Mouse (Mus musculus) retina, embryonic 14.5 days (tissue): ENCODE results near the gene Zscan20.

Experiments
- DNase-seq: peaks from one replicate; pipeline ENCODE4 v3.0.0-alpha.2; 2015; ENCODE audit warnings: low spot score

The Zscan20 gene

DNA sequence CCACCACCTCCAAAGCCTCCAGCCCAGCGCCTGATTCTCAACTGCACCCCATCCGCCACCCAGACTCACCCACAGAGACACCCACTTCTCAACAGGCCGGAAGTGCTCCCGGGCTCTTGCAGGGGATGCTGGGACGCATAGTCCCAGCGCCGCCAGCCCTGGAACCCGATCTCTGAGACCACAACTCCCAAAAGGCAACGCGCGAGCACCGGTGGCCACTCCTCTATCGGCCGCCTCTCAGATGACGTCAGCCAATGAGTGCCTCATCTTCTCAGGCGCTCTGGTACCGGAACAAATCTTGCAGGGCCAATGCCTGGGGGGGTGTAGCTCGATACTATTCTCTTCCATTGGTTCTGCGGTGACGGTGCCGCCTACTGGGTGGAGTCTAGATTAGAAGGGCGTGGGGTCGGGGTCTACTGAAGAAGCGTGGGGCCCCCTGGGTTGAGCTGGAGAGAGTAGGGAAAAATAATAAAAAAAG, at the start of gene Zscan20:
TSS of gene Zscan20 (minus strand) at position 174 of the 478 bp plus-strand sequence.
- DNase-seq = peak; percentile 97

GRCm38 (mm10) chr4:128655446-128655845, 45.5 kb upstream of the Zscan20 start:
- DNase-seq = peak; percentile 30

DNA sequence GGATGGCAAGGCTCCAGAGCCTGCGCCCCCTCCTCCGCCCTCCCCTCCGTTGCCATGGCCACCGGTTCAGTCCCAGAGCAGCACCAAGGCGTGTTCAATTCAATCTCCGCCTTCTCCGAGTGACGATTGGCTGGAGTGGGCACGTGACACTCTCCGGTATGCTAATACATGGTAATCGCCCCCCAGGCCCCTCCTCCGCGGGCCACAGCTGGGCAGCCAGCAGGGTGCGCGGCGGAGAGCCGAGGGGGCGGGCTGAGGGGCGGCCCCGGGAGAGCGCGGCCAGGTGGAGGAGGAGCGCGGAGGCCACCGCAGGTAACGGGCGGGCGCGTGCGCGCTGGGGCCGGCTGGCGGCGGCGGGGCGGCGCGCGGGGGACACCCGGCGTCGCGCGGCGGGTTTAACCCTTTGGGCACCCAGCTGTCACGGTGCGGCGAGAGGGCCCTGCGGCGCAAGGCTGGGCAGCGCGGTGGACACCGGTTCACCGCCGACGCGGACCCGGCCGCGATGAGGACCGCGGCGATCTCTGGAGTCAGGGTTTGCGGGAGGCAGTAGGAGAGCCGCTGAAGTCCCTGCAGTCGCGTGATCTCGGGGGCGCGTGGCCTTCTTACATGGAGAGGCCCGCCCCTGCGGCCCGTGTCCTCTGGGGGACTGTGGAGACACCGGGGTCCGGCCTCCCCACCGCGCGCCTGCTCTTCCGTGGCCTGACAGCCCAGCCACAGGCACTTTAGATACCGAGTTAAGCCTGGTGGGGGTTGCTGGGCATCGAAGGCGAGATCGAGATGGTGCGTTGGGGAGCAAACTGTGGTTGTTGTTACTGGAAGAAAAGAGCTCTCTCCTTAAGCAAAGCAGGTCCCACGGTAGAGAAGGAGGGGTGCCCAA, 44.8 kb upstream of the Zscan20 start, which contains the start of gene Phc2:
TSS of gene Phc2 (plus strand) at position 198 of the 877 bp plus-strand sequence.
- peak; percentile 93 for DNase-seq

DNA sequence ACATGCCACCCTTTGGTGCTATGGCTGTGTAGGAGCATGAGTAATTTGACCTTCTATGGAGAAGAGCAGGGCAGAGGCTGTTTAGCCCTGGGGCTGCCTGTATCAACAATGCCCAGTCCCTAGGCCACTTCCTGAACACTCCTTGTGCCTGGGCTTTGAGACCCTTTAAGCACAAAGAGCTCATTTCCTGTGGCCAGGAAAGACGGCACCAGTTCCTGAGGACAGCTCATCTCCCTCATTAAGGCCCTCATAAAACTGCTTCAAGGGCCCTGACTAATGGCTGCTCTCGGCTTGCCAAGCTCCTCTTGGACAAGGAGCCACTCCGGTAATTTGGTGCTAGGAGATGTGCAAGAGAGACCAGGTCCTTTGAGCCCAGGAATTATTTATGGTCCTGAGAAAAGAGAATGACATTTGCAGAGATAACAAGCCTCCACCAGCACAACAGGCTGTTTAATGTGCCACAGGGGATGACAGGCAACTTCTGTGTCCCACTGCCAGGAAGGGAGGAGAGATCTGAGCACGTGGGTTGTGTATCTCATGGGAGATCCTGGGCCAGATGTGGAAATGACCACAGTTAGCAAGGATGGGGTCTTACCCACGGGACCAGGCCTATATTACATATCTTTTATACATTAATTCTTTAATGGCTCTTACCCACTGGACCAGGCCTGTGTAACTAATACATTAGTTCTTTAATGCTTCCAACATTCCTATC, 42.8 kb upstream of the Zscan20 start:
- DNase-seq = no peak

GRCm38 (mm10) chr4:128651530-128651929, 41.6 kb upstream of the Zscan20 start:
- DNase-seq = no peak

GRCm38 (mm10) chr4:128648567-128649255, 38.8 kb upstream of the Zscan20 start:
- no peak for DNase-seq

- DNase-seq = no peak
These were observed 36.9 kb upstream of the Zscan20 start for GRCm38 (mm10) chr4:128646762-128647161.

- no peak for DNase-seq
These were observed 36.0 kb upstream of the Zscan20 start for GRCm38 (mm10) chr4:128645896-128646295.

DNA sequence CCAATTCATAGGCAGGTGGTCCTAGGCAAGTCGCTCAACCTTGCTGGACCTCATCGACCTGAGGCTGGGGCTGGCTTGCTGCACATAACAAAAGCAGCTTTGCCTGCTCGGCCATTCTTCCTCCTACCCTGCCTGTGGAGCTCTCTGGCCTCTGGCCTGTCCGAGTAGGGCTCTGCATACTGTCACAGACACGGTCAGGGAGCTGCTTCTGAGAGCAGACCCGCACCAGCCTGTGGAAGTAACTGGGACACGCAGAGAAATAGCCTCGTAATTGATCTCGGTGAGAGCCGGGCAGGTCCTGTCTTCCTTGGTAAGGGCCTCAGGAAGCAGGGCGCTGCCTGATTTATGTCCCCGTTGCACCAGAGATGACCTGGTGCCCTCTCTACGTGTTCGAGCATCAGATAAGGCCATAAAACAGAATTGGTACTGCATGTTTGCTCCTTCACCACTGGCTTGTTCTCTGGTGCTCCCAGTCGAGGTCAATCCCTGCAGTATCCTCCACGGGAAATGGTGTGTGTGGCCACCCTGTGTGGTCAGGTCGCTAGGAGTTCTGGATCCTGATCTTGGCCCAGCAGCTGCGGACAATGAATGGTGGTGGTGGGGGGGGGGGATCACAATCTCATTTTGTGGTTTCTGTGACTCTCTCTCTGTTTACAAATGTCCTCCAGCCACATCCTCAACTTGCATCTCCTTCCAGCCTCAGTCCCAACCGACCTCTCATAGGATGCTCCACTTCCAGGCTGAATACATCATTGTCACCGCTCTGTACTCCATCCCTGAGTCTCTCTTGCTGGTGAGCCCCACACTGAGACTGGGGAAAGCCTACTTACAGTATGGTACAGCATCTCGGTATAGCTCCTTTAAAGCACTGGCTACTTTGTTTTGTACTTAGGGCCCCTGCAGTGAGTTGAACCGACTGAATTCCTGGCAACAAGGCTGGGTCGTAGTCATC, 32.1 kb upstream of the Zscan20 start:
- DNase-seq = no peak

GRCm38 (mm10) chr4:128638265-128638923, 28.5 kb upstream of the Zscan20 start:
- DNase-seq = no peak

DNA sequence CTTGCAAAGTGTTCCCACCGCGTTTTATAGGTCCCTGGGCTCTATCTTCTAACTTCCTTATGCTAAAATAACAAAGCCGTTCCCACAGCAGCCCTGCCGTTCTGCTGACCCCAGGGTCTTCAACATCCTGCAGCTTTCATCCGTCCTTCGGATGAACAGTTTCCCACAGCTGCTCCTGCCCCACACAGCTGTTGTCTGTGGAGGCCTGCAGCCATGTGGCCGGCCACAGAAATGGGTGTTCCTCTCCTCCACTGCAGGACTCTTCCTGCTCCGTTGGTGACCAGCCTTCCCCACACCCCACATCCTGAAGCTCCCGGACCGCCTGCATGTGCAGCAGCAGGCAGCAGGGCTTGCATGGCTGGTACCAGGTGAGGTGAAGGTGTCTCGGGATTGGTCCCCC, 27.4 kb upstream of the Zscan20 start:
- peak; percentile 44 for DNase-seq

- no peak for DNase-seq
These were observed 26.1 kb upstream of the Zscan20 start for GRCm38 (mm10) chr4:128635894-128636585.

- no peak for DNase-seq
These were observed 25.6 kb upstream of the Zscan20 start for GRCm38 (mm10) chr4:128635451-128635850.

DNA sequence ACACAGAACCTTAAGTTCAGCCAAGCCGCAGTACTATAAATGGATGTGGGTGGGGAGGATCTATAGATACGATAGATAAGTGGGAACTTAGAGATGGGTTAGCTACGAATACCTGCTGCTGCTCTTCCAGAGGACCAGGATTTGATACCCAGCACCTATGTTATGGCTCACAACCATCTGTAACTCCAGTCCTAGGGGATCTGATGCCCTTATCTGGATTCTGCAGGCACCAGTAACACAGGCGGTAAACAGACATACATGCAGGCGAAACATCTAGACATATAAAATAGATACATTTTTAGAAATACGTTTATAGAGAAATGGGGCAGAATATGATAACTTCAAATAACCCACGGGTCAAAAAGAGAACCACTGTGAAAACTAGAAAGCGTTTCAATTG, 11.2 kb upstream of the Zscan20 start:
- DNase-seq = no peak

DNA sequence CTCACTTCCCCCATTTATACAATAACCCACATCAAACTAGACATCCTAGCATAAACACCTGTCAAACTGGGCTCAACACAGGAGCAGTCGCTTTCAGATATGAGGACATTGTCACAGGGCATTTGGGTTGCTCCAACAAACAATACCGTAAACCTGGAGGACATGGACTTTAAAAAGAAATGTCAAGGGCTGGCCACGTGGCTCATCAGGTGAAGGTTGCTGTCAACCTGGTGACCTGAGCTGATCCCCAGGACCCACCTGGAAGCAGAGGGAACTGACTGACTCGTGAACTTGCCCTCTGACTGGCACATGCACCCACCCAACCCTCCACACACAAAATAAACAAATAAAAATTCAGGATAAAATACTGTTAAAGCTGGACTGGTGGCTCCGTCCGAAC, 10.7 kb upstream of the Zscan20 start:
- DNase-seq = no peak

DNA sequence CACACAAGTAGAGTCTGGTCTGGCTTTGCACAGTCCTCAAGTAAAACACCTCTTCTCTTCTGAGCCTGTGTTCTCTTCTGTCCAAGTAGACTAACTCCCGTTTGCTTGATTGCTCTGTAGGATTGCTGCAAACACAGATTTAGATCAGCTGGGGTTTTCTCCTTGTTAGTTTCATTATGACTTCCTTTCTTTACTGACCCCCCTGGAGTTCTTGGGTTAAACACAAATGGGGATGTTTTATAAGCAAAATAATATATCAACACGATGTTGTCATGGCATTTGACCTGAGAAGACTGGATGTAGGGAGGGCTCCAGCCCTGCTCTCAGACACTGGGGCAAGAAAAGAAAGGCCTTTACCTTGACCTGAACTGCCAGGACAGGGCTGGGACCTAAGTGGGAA, 9.1 kb upstream of the Zscan20 start:
- no peak for DNase-seq

- no peak for DNase-seq
These were observed 8.5 kb upstream of the Zscan20 start, which contains the start of gene Tlr12 for GRCm38 (mm10) chr4:128618246-128618911. TSS of gene Tlr12 (minus strand) at chr4:128618619.

GRCm38 (mm10) chr4:128617363-128618120, 7.6 kb upstream of the Zscan20 start:
- no peak for DNase-seq

GRCm38 (mm10) chr4:128615761-128616160, 5.9 kb upstream of the Zscan20 start:
- no peak for DNase-seq
